In genomic region chr5:91962639-91963440, GRCm38 (mm10) we compare ENCODE assay signal across 8 mouse cellular contexts. TPM values are rescaled to one million over a fixed set of nuclear protein-coding genes. Genes with fewer than 3 reads are reported as not detected.
DNase-seq lines count a peak whose midpoint lies in the region; ATAC-seq lines count a peak whose summit lies in the region.

Gene Rchy1 (minus strand): TSS chr5:91963068.

- H3K27ac ChIP-seq in hindbrain, embryonic 12.5 days: peak within 1 kb of the TSS; percentile 99

- ATAC-seq in hindbrain, embryonic 12.5 days (ENCODE audit: low FRiP score): peak; percentile 99

- peaks cover 17% of the 10 kb centered on the region for H3K4me1 ChIP-seq in hindbrain, embryonic 12.5 days

- H3K9ac ChIP-seq in hindbrain, embryonic 12.5 days: peak within 1 kb of the TSS; percentile 80

- H3K4me2 ChIP-seq in hindbrain, embryonic 12.5 days (replicated peaks): peak within 1 kb of the TSS; percentile 56

- DNase-seq in NIH3T3 (ENCODE audit: low read depth): peak; percentile 95
- DNase-seq in cerebellum, postnatal 10 days: peak; percentile 97
- peak; percentile 88 to 90 for DNase-seq in frontal cortex, postnatal 10 days (ENCODE audit: low spot score in 2 of 2)
- DNase-seq in layer of hippocampus, postnatal 14 days (ENCODE audit: low spot score in 2 of 2): peak; percentile 89 to 92
- peak; percentile 94 for DNase-seq in lung, postnatal 14 days
- DNase-seq in retina, adult 2 months (ENCODE audit: low read depth, low spot score): peak; percentile 86
- DNase-seq in thymus, postnatal 36 days: peak; percentile 91 to 94

- no peaks in the 10 kb centered on the region for H3K27me3 ChIP-seq in hindbrain, embryonic 12.5 days

- H3K4me3 ChIP-seq in hindbrain, embryonic 12.5 days: peak within 1 kb of the TSS; percentile 72

- H3K9me3 ChIP-seq in hindbrain, embryonic 12.5 days (replicated peaks): no peaks in the 10 kb centered on the region

- H3K36me3 ChIP-seq in hindbrain, embryonic 12.5 days: peaks cover under 1% of the 10 kb centered on the region; the same call in 1 of the 2 replicates

- WGBS in hindbrain, embryonic 12.5 days: under 1% methylated on average over 64 of the region's 65 CpGs

RNA-seq across cellular contexts. Expression of gene Rchy1, which starts in this region (rescaled TPM):
- 71.0 and 74.0 TPM in 2 replicates for polyA plus RNA-seq in hindbrain, embryonic 12.5 days (2016; fragmentation: Nextera tagmentation; extraction: Ambion mirVana)
- 10 to 100 TPM; 49.0 to 52.9 TPM for total RNA-seq in layer of hippocampus, postnatal 14 days (2021)

Comparison
In these comparisons a context has a peak if more than half of its experiments do, and no peak if none do; other contexts are left out.
1. Peak in every context shown above with its lines: DNase-seq, ATAC-seq, H3K4me3 ChIP-seq and H3K27ac ChIP-seq.